Mouse (Mus musculus): ENCODE measurements around the gene Uhrf2. TPM values are rescaled to one million over a fixed set of nuclear protein-coding genes. Genes with fewer than 3 reads are reported as not detected.
"Not testable (repeated sequence)": the region's sequence is repeated elsewhere in the genome, so short reads cannot be mapped to it uniquely, and the experiment has no call there.

The Uhrf2 gene
- polyA plus RNA-seq, 1 experiment from 2014 or later = 69.9 TPM

- no peaks in the 10 kb centered on the region for H3K4me1 ChIP-seq (replicated peaks; ENCODE audit: control insufficient read depth, insufficient read depth, low read length)
- 60% methylated on average over 13 of the region's 13 CpGs for WGBS
- H3K36me3 ChIP-seq (ENCODE audit: control insufficient read depth, insufficient read depth, low read length) = no peaks in the 10 kb centered on the region
- no peak overlapping the region for H3K27ac ChIP-seq (ENCODE audit: low read depth)
- DNase-seq (ENCODE audit: low spot score) (no peak), ATAC-seq (replicated peaks; ENCODE audit: low FRiP score, low TSS enrichment, low read depth) (no peak)
- no peaks in the 10 kb centered on the region for H3K9me3 ChIP-seq (ENCODE audit: control insufficient read depth, low read length)
- no peak overlapping the region for H3K4me3 ChIP-seq (ENCODE audit: low read depth, low read length)
- H3K4me2 ChIP-seq (ENCODE audit: low read length) = peak overlapping the region; percentile 9; the same call in 1 of the 2 replicates
- H3K27me3 ChIP-seq (replicated peaks; ENCODE audit: control insufficient read depth, insufficient read depth, low read length) = no peaks in the 10 kb centered on the region
- no peak overlapping the region for H3K9ac ChIP-seq (ENCODE audit: low read length)
Measured at GRCm38 (mm10) chr19:30010520-30011296, 19.6 kb upstream of the Uhrf2 start.

GRCm38 (mm10) chr19:30014331-30014730 is 16.0 kb upstream of the Uhrf2 start:
- DNase-seq (ENCODE audit: low spot score) (no peak), ATAC-seq (replicated peaks; ENCODE audit: low FRiP score, low TSS enrichment, low read depth) (no peak)
- H3K27me3 ChIP-seq (replicated peaks; ENCODE audit: control insufficient read depth, insufficient read depth, low read length) = no peaks in the 10 kb centered on the region
- WGBS = 77% methylated on average over 3 of the region's 3 CpGs
- no peak overlapping the region for H3K9ac ChIP-seq (ENCODE audit: low read length)
- H3K36me3 ChIP-seq (ENCODE audit: control insufficient read depth, insufficient read depth, low read length) = no peaks in the 10 kb centered on the region
- no peak overlapping the region for H3K4me2 ChIP-seq (ENCODE audit: low read length)
- H3K4me3 ChIP-seq (ENCODE audit: low read depth, low read length) = no peak overlapping the region
- no peaks in the 10 kb centered on the region for H3K9me3 ChIP-seq (ENCODE audit: control insufficient read depth, low read length)
- H3K27ac ChIP-seq (ENCODE audit: low read depth) = no peak overlapping the region
- H3K4me1 ChIP-seq (replicated peaks; ENCODE audit: control insufficient read depth, insufficient read depth, low read length) = no peaks in the 10 kb centered on the region

GRCm38 (mm10) chr19:30016156-30016555 is 14.2 kb upstream of the Uhrf2 start:
- H3K4me1 ChIP-seq (replicated peaks; ENCODE audit: control insufficient read depth, insufficient read depth, low read length) = no peaks in the 10 kb centered on the region
- H3K27me3 ChIP-seq (replicated peaks; ENCODE audit: control insufficient read depth, insufficient read depth, low read length) = no peaks in the 10 kb centered on the region
- no peak overlapping the region for H3K4me3 ChIP-seq (ENCODE audit: low read depth, low read length)
- H3K4me2 ChIP-seq (ENCODE audit: low read length) = no peak overlapping the region
- no peak overlapping the region for H3K9ac ChIP-seq (ENCODE audit: low read length)
- H3K9me3 ChIP-seq (ENCODE audit: control insufficient read depth, low read length) = no peaks in the 10 kb centered on the region
- WGBS = 71% methylated on average over 6 of the region's 6 CpGs
- no peak for DNase-seq (ENCODE audit: low spot score)
- H3K36me3 ChIP-seq (ENCODE audit: control insufficient read depth, insufficient read depth, low read length) = no peaks in the 10 kb centered on the region
- no peak overlapping the region for H3K27ac ChIP-seq (ENCODE audit: low read depth)
- ATAC-seq (replicated peaks; ENCODE audit: low FRiP score, low TSS enrichment, low read depth) = no peak

GRCm38 (mm10) chr19:30023419-30023818 is 6.9 kb upstream of the Uhrf2 start:
- not testable (repeated sequence) for H3K9me3 ChIP-seq (ENCODE audit: control insufficient read depth, low read length); H3K4me1 ChIP-seq (replicated peaks; ENCODE audit: control insufficient read depth, insufficient read depth, low read length); H3K4me2 ChIP-seq (ENCODE audit: low read length); H3K4me3 ChIP-seq (ENCODE audit: low read depth, low read length); ATAC-seq (replicated peaks; ENCODE audit: low FRiP score, low TSS enrichment, low read depth); H3K36me3 ChIP-seq (ENCODE audit: control insufficient read depth, insufficient read depth, low read length); H3K27ac ChIP-seq (ENCODE audit: low read depth); H3K27me3 ChIP-seq (replicated peaks; ENCODE audit: control insufficient read depth, insufficient read depth, low read length); H3K9ac ChIP-seq (ENCODE audit: low read length); DNase-seq (ENCODE audit: low spot score)
- 95% methylated on average over 10 of the region's 10 CpGs for WGBS

- peak overlapping the region; percentile 66 for H3K4me2 ChIP-seq (ENCODE audit: low read length)
- no peak overlapping the region for H3K27ac ChIP-seq (ENCODE audit: low read depth)
- H3K4me3 ChIP-seq (ENCODE audit: low read depth, low read length) = peak overlapping the region; percentile 99
- no peaks in the 10 kb centered on the region for H3K27me3 ChIP-seq (replicated peaks; ENCODE audit: control insufficient read depth, insufficient read depth, low read length)
- WGBS = 40% methylated on average over 11 of the region's 11 CpGs
- no peak overlapping the region for H3K9ac ChIP-seq (ENCODE audit: low read length)
- H3K9me3 ChIP-seq (ENCODE audit: control insufficient read depth, low read length) = no peaks in the 10 kb centered on the region
- H3K4me1 ChIP-seq (replicated peaks; ENCODE audit: control insufficient read depth, insufficient read depth, low read length) = peaks cover 20% of the 10 kb centered on the region
- no peaks in the 10 kb centered on the region for H3K36me3 ChIP-seq (ENCODE audit: control insufficient read depth, insufficient read depth, low read length)
- DNase-seq (ENCODE audit: low spot score) (no peak), ATAC-seq (replicated peaks; ENCODE audit: low FRiP score, low TSS enrichment, low read depth) (no peak)
Measured at GRCm38 (mm10) chr19:30029002-30029710, 1.2 kb upstream of the Uhrf2 start.

GRCm38 (mm10) chr19:30030636-30031467 is 539 bp downstream of the Uhrf2 start:
- Histone ChIP-seq H3K36me3 (ENCODE audit: control insufficient read depth, insufficient read depth, low read length) (no peaks in the 10 kb centered on the region), H3K27me3 (replicated peaks; ENCODE audit: control insufficient read depth, insufficient read depth, low read length) (no peaks in the 10 kb centered on the region), H3K9ac (ENCODE audit: low read length) (peak overlapping the region; percentile 100), H3K9me3 (ENCODE audit: control insufficient read depth, low read length) (no peaks in the 10 kb centered on the region), H3K4me3 (ENCODE audit: low read depth, low read length) (peak overlapping the region; percentile 99), H3K27ac (ENCODE audit: low read depth) (peak overlapping the region; percentile 97), H3K4me2 (ENCODE audit: low read length) (peak overlapping the region; percentile 66), H3K4me1 (replicated peaks; ENCODE audit: control insufficient read depth, insufficient read depth, low read length) (peaks cover 21% of the 10 kb centered on the region)
- under 1% methylated on average over 77 of the region's 92 CpGs for WGBS
- ATAC-seq (replicated peaks; ENCODE audit: low FRiP score, low TSS enrichment, low read depth) = peak; percentile 53
- DNase-seq (ENCODE audit: low spot score) = peak; percentile 88

GRCm38 (mm10) chr19:30031468-30031931 is 1.2 kb downstream of the Uhrf2 start:
- H3K4me1 ChIP-seq (replicated peaks; ENCODE audit: control insufficient read depth, insufficient read depth, low read length) = peaks cover 22% of the 10 kb centered on the region
- DNase-seq (ENCODE audit: low spot score) (no peak), ATAC-seq (replicated peaks; ENCODE audit: low FRiP score, low TSS enrichment, low read depth) (no peak)
- H3K4me2 ChIP-seq (ENCODE audit: low read length) = peak overlapping the region; percentile 66
- H3K36me3 ChIP-seq (ENCODE audit: control insufficient read depth, insufficient read depth, low read length) = no peaks in the 10 kb centered on the region
- no peaks in the 10 kb centered on the region for H3K27me3 ChIP-seq (replicated peaks; ENCODE audit: control insufficient read depth, insufficient read depth, low read length)
- H3K27ac ChIP-seq (ENCODE audit: low read depth) = peak overlapping the region; percentile 97
- H3K4me3 ChIP-seq (ENCODE audit: low read depth, low read length) = peak overlapping the region; percentile 99
- WGBS = under 1% methylated on average over 7 of the region's 7 CpGs
- H3K9ac ChIP-seq (ENCODE audit: low read length) = peak overlapping the region; percentile 100
- H3K9me3 ChIP-seq (ENCODE audit: control insufficient read depth, low read length) = no peaks in the 10 kb centered on the region

- Histone ChIP-seq H3K4me2 (ENCODE audit: low read length) (peak overlapping the region; percentile 66), H3K9me3 (ENCODE audit: control insufficient read depth, low read length) (no peaks in the 10 kb centered on the region), H3K27me3 (replicated peaks; ENCODE audit: control insufficient read depth, insufficient read depth, low read length) (no peaks in the 10 kb centered on the region), H3K36me3 (ENCODE audit: control insufficient read depth, insufficient read depth, low read length) (no peaks in the 10 kb centered on the region), H3K4me3 (ENCODE audit: low read depth, low read length) (peak overlapping the region; percentile 99), H3K27ac (ENCODE audit: low read depth) (no peak overlapping the region), H3K4me1 (replicated peaks; ENCODE audit: control insufficient read depth, insufficient read depth, low read length) (peaks cover 27% of the 10 kb centered on the region), H3K9ac (ENCODE audit: low read length) (peak overlapping the region; percentile 100)
- DNase-seq (ENCODE audit: low spot score) (no peak), ATAC-seq (replicated peaks; ENCODE audit: low FRiP score, low TSS enrichment, low read depth) (no peak)
- WGBS = 62% methylated on average over 3 of the region's 3 CpGs
Measured at GRCm38 (mm10) chr19:30032206-30032605, 1.9 kb downstream of the Uhrf2 start.
